Mouse (Mus musculus) heart, postnatal 36 days (tissue): ENCODE measurements around the gene Dcun1d4. TPM values are rescaled to one million over a fixed set of nuclear protein-coding genes. Genes with fewer than 3 reads are reported as not detected.

Experiments
- DNase-seq, 2 experiments: peaks; one replicate each; pipeline ENCODE4 v3.0.0; 2021 to 2022
- intact Hi-C: fragments of 180-260 bp; cut with DNase I; formaldehyde crosslinking; loops from one replicate; pipeline ENCODE4 v1.15.1; 2025
- total RNA-seq, 2 experiments: library from RNA; stranded (reverse); gene quantifications; 2 replicates each; pipeline ENCODE4 v1.2.3; 2021

Dcun1d4 gene
- total RNA-seq, 2 experiments from 2014 or later = 14.7 to 18.2 TPM

DNA sequence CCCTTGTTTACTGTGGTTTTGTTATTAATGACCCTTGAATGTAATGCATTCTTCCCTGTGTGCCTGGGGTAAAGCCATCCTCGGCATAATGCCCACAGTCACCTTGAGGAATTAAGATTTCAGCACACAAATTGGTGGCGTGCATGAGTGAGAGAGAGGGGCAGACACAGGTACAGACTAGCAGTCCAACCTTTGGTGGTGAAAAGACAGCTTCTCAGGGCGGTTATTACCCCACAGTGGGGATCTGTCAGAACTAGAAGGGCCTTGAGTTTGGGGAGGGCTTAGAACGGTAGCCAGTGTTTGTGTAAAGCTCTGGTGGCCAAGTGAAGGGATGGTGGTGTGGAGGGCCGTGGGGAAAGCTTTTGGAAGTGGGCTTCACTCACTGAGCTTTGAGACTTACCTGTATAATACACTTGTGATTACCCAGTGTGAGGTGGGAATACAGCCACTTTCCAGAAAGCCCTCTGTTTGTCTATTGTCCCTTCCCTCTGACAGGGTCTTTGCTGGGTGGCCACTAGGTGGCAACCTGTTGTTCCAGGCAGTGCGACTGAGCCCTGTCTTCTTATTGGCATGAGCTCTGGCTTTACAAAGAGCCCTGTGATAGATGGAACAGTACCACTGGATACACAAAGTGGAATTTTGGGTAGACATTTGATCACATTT, 59.2 kb downstream of the Dcun1d4 start:
- peak; percentile 28 to 41 for DNase-seq

GRCm38 (mm10) chr5:73540511-73540871, 59.7 kb downstream of the Dcun1d4 start:
- intact Hi-C loops = loop anchor here (2.0 to 5.0 kb wide), 2 partner anchors 92 to 108 kb away; partner anchors contain the start of gene Lrrc66
- DNase-seq = no peak

More for the DNA sequence above, 59.2 kb downstream of the Dcun1d4 start:
- intact Hi-C loops = loop anchor here (2.0 to 5.0 kb wide), 3 partner anchors 48 to 108 kb away; partner anchors contain the start of gene Lrrc66

GRCm38 (mm10) chr5:73544111-73544753, 63.4 kb downstream of the Dcun1d4 start:
- DNase-seq = no peak
- intact Hi-C loops = loop anchor here (5.0 kb wide), 1 partner anchor 112 kb away; no protein-coding TSS in a partner anchor

DNA sequence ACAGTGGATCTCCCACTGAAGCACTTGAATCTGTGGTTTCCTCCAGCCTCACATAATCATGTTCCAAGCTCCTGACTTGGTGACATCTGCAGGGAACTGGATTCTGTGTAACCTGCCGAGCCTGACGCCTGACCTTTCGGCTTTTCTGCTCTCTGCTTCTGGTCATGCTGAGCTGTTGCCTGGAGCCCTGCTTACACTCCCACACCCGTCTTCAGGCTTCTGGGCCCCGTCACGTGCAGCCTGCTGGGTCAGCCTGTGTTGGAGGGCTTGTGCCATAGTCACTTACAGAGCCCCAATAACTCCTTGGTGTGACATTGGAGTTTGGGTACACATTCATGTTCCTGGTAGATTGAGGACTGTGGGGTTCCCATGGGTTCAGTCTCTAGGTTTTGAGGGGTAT, 64.8 kb downstream of the Dcun1d4 start:
- intact Hi-C loops = no loop called here
- no peak for DNase-seq

GRCm38 (mm10) chr5:73547252-73547651, 66.5 kb downstream of the Dcun1d4 start:
- no peak for DNase-seq
- intact Hi-C loops = no loop called here

DNA sequence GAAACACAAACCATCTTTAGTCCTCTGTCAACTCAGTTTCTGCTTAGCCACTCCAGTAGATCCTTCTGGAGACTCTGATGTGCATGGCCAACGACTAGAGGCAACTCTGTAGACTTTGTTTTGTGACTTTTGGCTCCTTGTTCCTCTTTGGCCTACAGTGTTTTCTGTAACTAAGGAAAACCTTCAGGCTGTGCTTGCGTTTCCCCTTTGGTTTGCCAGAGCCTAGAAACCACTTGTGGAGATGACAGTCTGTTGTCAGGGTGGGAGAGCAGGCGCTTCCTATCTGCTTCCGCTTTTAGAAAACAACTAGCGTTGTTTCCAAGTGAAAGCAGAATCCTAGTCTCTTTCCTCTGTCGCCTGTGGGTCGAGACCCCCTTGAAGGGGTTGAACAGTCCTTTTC, 67.4 kb downstream of the Dcun1d4 start:
- intact Hi-C loops = no loop called here
- DNase-seq = peak in 1 of 2 experiments; percentile 17

DNA sequence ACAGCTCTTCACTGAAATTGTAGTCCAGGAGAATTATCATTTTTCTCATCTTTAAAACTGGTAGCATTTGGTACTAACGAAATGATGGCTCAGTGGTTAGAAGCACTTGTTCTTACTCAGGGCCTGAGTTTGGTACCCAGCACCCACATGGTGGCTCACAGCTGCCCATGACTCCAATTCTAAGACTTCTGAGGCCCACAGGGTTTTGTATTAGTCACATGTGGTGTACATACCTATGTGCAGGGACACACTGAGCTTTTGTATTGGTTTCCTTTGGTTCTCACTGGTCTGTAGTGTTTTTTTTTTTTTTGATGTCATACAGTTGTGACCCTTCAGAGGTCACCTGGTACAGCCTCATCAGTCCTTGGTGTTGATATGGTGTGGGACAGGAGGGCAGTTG, 68.0 kb downstream of the Dcun1d4 start:
- intact Hi-C loops = no loop called here
- no peak for DNase-seq

DNA sequence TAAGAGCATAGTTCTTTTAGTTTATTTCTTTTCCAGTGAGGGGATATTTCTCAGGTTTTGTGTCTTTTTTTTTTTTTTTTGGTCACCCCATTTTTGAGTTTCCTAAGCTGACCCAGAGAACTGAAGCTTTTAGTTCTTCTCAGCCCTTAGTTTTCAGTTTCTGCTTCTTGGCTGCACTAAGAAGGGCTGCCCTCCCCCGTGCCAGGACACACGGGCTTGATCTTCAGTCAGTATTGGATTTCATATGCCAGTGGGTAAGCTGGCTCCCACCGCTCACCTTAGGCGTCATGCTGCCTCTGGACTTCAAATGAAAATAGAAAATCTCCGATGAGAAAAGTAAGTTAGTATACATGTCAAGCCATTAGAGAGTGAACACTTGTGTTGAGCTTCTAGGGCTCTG, 71.0 kb downstream of the Dcun1d4 start:
- intact Hi-C loops = no loop called here
- no peak for DNase-seq

DNA sequence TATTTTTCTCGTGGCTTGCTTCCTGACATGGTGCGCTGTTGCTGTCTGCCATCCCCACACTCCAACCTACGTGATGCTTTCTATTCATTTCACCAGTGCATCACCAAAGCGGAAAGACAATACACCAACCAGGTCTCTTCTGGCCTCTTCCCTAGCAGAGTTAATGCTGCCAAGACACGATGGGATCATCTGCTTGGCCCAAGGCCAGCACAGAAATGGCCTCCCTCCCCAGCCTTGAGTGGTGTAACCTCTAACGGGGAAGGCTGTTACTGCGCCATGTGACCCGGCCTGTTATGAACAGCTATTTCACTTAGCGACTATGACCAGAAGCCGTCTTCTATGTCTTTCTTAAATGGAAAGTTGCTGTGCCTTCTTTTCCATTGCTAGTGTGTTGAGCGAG, 73.1 kb downstream of the Dcun1d4 start:
- no peak for DNase-seq
- intact Hi-C loops = no loop called here

DNA sequence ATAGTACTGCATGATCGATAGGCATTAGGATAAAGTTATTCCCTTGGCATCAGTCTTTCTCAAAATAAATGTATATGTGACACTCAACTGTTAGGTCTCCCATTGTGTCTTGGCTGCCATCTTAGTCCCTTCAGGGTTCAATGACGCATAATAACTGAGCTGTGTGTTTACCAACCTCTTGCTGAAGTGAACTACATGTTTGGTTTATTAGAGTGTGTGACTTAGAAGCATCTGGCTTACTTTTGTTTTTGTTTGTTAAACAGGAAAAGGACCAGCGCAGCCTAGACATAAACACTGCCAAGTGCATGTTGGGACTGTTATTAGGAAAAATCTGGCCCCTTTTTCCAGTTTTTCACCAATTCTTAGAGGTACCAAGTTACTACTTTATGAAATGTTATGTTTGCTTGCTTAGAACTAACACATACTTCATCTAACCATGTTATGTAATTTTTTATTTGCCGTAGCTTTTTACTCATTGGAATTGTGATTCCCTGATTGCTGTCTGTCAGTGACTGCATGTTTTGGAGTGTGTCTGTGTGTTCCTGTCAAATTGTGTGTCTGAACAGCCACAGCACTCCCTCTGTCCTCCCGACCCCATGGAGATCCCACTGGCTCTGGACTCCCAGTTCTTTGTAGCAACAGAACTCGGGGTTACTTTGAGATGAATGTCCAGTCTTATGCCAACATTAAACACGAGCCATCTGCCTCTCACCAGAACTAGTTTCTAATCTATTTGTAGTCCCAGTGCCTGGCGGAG, 74.5 kb downstream of the Dcun1d4 start:
- intact Hi-C loops = no loop called here
- DNase-seq = no peak

DNA sequence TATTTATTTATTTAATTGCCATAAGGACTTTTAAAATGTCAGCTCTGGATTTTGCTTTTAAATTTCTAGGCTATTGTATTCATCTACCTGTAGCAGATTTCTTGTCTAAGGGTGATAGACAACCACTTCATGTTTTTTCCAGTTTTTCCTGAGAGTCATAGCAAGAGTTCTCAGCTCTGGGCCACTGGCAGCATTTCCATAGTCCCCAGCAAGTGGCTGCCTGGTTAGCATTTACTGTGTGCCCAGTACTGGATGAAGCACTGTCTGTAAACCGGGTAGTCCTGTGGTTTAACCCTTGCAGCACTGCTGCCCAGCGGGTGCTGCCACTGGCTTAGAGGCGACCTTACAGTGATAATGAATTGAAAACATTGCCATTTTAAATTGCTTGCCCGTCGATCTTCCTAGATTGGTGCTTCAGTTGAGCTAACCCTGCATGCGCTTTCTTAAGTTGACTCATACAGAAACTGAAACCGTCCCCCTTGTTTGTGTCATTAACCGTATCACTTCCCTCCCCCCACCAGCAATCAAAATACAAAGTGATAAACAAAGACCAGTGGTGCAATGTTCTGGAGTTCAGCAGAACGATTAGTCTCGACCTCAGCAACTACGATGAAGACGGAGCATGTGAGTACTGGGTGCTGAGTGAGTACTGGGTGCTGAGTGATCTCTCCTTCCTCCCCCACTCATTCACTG, 76.1 kb downstream of the Dcun1d4 start:
- intact Hi-C loops = no loop called here
- DNase-seq = no peak

DNA sequence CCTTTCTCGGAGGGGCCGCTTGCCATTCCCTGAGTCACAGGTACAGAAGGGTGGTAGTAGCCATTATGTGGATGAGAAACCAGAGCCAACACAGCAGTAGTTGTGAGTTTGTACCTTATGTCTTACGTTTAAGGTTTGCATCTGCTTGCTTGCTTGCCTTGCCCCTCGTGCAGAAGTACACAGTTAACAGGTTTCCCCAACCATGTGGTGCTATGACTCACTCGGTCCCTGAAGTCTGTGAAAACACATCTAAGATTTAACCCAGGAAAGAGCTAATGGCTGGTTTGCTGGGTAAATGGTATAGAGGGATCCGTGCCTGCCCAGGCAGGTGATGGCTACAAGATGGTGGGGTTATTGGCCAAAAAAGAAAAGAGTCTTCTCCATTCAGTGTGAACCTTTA, 78.0 kb downstream of the Dcun1d4 start:
- DNase-seq = no peak
- intact Hi-C loops = no loop called here

GRCm38 (mm10) chr5:73564038-73564437, 83.2 kb downstream of the Dcun1d4 start:
- intact Hi-C loops = no loop called here
- peak in 1 of 2 experiments; percentile 52 for DNase-seq

GRCm38 (mm10) chr5:73566119-73566518, 85.3 kb downstream of the Dcun1d4 start:
- intact Hi-C loops = no loop called here
- no peak for DNase-seq

DNA sequence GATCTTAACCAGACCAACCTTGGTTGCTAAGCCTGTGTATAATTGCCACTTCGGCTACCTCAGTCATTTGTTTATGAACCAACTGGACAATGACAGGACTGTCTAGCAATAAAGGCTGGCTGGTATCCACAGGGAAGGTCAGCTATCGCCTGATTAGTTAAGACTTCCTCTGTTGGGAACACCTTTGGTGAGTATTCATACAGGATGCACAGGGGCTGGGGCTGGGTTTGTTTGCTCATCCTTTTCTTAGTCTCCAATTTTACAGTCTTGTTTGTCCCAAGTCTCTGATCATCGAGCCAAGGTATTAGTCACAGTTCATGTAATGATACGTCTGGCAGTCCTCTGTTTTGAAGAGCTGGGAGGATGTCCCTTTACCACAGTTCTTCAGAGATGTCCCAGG, 86.1 kb downstream of the Dcun1d4 start:
- no peak for DNase-seq
- intact Hi-C loops = no loop called here

DNA sequence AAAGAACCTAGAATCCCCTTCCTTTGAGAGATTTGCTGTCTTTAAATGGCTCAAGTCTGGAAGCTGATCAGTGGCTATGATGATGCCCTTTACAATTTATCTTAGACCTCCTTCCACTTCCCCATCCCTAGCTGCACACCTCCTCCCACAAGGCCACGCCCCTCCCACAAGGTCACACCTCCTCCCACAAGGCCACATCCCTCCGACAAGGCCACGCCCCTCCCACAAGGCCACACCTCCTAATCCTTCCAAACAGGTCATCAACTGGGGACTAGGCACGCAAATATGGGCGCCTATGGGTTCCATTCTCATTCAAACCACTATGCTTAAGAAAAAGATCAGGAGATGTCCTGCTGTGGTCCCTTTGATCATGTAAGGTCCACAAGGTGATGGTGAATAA, 88.4 kb downstream of the Dcun1d4 start:
- intact Hi-C loops = no loop called here
- DNase-seq = no peak

DNA sequence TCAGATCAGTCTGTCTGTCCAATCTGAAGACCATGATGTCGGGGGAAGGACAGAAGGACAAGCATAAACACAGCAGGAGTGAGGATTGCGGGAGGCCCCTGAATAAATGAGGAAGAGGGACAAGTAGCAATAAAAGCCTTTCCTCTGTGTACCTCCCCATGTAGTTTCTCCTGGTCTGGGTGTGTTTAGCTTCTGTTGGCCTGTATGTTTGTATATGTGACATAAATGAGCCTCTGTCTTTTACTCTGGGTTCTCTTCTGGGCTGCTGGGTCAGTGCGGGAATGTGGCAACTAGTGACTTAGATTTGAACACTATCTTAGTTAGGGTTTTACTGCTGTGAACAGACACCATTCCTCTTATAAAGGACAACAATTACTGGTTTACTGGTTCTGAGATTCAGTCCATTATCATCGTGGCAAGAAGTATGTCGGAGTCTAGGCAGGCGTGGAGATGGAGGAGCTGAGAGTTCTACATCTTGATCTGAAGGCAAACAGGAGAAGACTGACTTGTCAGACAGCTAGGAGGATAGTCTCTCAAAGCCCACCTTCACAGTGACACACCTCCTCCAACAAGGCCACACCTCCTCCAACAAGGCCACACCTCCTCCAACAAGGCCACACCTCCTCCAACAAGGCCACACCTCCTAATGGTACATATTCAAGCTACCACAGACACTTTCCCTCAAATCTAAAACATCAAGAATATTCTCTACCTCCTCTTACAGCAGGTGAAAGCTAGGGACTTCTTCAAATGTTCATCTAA, 90.8 kb downstream of the Dcun1d4 start:
- intact Hi-C loops = no loop called here
- DNase-seq = no peak

- intact Hi-C loops = no loop called here
- no peak for DNase-seq
Observed at GRCm38 (mm10) chr5:73572846-73573245, 92.0 kb downstream of the Dcun1d4 start.

GRCm38 (mm10) chr5:73573789-73574188, 93.0 kb downstream of the Dcun1d4 start:
- intact Hi-C loops = no loop called here
- DNase-seq = no peak

DNA sequence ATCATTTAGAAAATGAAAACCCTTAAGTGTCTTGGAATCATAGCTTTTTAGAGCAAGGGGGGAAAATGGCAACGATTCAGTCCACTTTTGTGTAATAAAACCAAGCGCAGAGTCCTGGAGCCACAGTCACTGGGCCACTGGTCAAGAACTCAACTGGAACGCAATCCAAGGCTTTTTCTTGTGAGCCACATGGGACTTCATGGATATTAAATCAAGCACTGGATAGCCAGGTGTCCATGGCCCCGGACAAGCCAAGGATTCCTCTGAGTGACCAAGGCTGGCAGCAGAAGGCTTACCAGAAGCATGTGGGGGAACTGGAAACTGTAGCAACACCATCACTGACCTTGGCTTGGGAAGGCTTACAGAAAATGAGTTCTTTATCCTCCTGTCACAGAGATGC, 93.8 kb downstream of the Dcun1d4 start:
- intact Hi-C loops = no loop called here
- no peak for DNase-seq
